Mouse (Mus musculus): ENCODE data around the gene Pced1a. TPM values are rescaled to one million over a fixed set of nuclear protein-coding genes. Genes with fewer than 3 reads are reported as not detected.

The Pced1a gene
- 5.6 and 6.7 TPM in 2 replicates for polyA plus RNA-seq (2012; rRNA removed)
- 2.1 and 3.3 TPM in 2 replicates for polyA plus RNA-seq (2014; fragmentation: Nextera tagmentation; extraction: Ambion mirVana)

- Histone ChIP-seq H3K9me3 (ENCODE audit: control insufficient read depth, low read length) (no peaks in the 10 kb centered on the region), H3K4me3 (ENCODE audit: insufficient read depth in 1 of 2, low read depth in 2 of 2, low read length in 2 of 2) (peak within 1 kb of the TSS; percentile 73 to 81), H3K9ac (replicated peaks) (peak within 1 kb of the TSS; percentile 91), H3K4me2 (ENCODE audit: low read depth) (peak within 1 kb of the TSS; percentile 99), H3K36me3 (replicated peaks; ENCODE audit: control insufficient read depth, insufficient read depth, low read depth) (no peaks in the 10 kb centered on the region), H3K27me3 (ENCODE audit: control insufficient read depth, insufficient read depth, low read length) (no peaks in the 10 kb centered on the region), H3K4me1 (replicated peaks; ENCODE audit: control insufficient read depth in 2 of 2, insufficient read depth in 2 of 2, low read length in 1 of 2) (peaks cover 10 to 14% of the 10 kb centered on the region in 2 experiments), H3K27ac (peak within 1 kb of the TSS; percentile 53)
- DNase-seq (ENCODE audit: low read depth in 3 of 3, low spot score in 3 of 3), result peak; percentile 75 to 84 (median 75)
- WGBS (ENCODE audit: insufficient replicate concordance), result under 1% methylated on average over 58 of the region's 58 CpGs
- peak; percentile 89 for TF ChIP-seq CTCF (IDR thresholded peaks at IDR 0.05; ENCODE audit: low read depth)
- no peak for TF ChIP-seq EP300 (IDR thresholded peaks at IDR 0.05; ENCODE audit: low read depth)
- ATAC-seq (ENCODE audit: insufficient read depth), result peak; percentile 95
Observed at GRCm38 (mm10) chr2:130424126-130424853, at the start of gene Pced1a, which contains the start of gene Vps16. Gene Pced1a (minus strand): TSS chr2:130424701. Gene Vps16 (plus strand): TSS chr2:130424339.

DNA sequence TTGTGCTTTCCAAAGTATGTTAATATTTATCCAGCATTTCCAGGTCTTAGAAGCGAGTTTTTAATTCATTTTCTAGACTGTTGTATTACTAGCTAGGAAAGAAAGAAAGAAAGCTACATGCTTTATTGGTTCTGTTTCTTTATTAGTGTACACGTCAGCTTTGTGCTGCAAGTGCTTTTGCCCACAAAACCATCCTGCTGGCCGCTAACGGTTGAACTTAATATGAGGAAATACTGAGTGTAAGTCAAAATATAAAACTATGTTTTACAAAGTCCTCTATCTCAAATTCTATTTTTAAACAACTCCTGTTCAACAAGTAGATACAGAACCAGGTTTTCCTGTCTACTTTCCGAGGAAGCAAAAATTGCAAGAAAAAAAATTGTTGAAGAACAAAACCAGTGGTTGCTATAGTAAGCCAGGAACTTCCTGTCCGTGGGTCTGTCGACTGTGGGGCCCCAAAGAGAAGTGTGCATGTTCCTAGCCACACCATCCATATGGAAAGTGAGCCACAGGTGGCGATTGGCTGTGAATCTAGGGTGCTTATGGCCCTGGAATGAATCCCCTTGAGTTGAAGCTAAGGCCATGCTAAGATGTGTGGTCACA lies 48.5 kb upstream of the Pced1a start:
- H3K4me2 ChIP-seq (ENCODE audit: low read depth), result peak overlapping the region; percentile 6; the same call in 1 of the 2 replicates
- H3K9ac ChIP-seq (replicated peaks), result no peak overlapping the region
- H3K4me1 ChIP-seq (replicated peaks; ENCODE audit: control insufficient read depth in 2 of 2, insufficient read depth in 2 of 2, low read length in 1 of 2), result peaks cover 15 to 17% of the 10 kb centered on the region in 2 experiments
- no peak overlapping the region for H3K27ac ChIP-seq
- no peak for DNase-seq (ENCODE audit: low read depth in 3 of 3, low spot score in 3 of 3)
- no peak for ATAC-seq (ENCODE audit: insufficient read depth)
- TF ChIP-seq EP300 (IDR thresholded peaks at IDR 0.05; ENCODE audit: low read depth), result no peak
- TF ChIP-seq CTCF (IDR thresholded peaks at IDR 0.05; ENCODE audit: low read depth), result no peak
- no peaks in the 10 kb centered on the region for H3K36me3 ChIP-seq (replicated peaks; ENCODE audit: control insufficient read depth, insufficient read depth, low read depth)
- no peaks in the 10 kb centered on the region for H3K27me3 ChIP-seq (ENCODE audit: control insufficient read depth, insufficient read depth, low read length)
- H3K4me3 ChIP-seq (ENCODE audit: insufficient read depth in 1 of 2, low read depth in 2 of 2, low read length in 2 of 2), result no peak overlapping the region
- WGBS (ENCODE audit: insufficient replicate concordance), result 17% methylated on average over 8 of the region's 8 CpGs
- H3K9me3 ChIP-seq (ENCODE audit: control insufficient read depth, low read length), result no peaks in the 10 kb centered on the region

DNA sequence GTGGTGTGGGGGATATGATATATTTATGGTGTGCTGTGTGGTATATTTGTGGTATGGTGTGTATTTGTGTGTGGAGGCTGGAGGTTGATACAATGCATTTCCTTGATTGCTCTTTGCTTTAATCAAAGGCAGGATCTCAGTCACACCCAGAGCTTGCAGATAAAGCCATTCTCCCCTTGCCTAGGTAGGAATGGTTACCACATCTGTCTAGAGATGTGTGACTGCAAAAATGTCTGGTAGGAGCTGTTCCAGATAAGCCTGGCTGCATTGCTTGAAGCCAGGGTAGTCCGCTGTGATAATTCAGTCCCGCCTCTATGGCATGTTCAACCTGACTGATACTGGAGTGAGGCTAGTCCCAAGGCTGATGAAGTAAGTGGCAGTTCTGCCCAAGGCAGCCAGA lies 45.4 kb upstream of the Pced1a start:
- Histone ChIP-seq H3K4me3 (ENCODE audit: insufficient read depth in 1 of 2, low read depth in 2 of 2, low read length in 2 of 2) (no peak overlapping the region), H3K4me1 (replicated peaks; ENCODE audit: control insufficient read depth in 2 of 2, insufficient read depth in 2 of 2, low read length in 1 of 2) (peaks cover 29 to 34% of the 10 kb centered on the region in 2 experiments), H3K36me3 (replicated peaks; ENCODE audit: control insufficient read depth, insufficient read depth, low read depth) (no peaks in the 10 kb centered on the region), H3K4me2 (ENCODE audit: low read depth) (no peak overlapping the region; the same call in 1 of the 2 replicates), H3K27ac (no peak overlapping the region), H3K9ac (replicated peaks) (no peak overlapping the region), H3K9me3 (ENCODE audit: control insufficient read depth, low read length) (no peaks in the 10 kb centered on the region), H3K27me3 (ENCODE audit: control insufficient read depth, insufficient read depth, low read length) (no peaks in the 10 kb centered on the region)
- WGBS (ENCODE audit: insufficient replicate concordance), result 14% methylated on average over 2 of the region's 2 CpGs
- no peak for TF ChIP-seq CTCF (IDR thresholded peaks at IDR 0.05; ENCODE audit: low read depth)
- peak; percentile 82 for TF ChIP-seq EP300 (IDR thresholded peaks at IDR 0.05; ENCODE audit: low read depth)
- ATAC-seq (ENCODE audit: insufficient read depth), result peak; percentile 97
- DNase-seq (ENCODE audit: low read depth in 3 of 3, low spot score in 3 of 3), result peak; percentile 53 to 69 (median 65)

DNA sequence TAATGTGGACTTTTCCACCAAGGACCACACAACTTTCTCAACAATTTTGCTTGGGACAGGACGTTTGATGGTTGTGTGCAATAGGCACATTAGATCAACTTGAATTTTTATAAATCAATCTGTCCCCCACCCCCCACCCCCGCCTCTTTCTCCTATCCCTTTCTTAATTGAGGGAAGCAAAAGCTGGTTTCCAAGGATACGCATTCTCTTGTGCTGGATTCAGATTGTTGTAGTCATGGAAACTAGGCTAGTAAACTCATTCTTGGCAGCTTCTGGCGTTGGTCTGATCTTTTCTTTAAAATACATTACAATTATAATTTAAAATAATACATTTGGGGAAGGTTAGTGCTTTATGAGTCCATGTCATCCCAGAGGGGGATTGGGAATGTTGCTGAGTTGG lies 44.9 kb upstream of the Pced1a start:
- no peak overlapping the region for H3K27ac ChIP-seq
- no peak overlapping the region for H3K4me3 ChIP-seq (ENCODE audit: insufficient read depth in 1 of 2, low read depth in 2 of 2, low read length in 2 of 2)
- 61% methylated on average over 4 of the region's 4 CpGs for WGBS (ENCODE audit: insufficient replicate concordance)
- peaks cover 29 to 34% of the 10 kb centered on the region in 2 experiments for H3K4me1 ChIP-seq (replicated peaks; ENCODE audit: control insufficient read depth in 2 of 2, insufficient read depth in 2 of 2, low read length in 1 of 2)
- no peaks in the 10 kb centered on the region for H3K36me3 ChIP-seq (replicated peaks; ENCODE audit: control insufficient read depth, insufficient read depth, low read depth)
- H3K9me3 ChIP-seq (ENCODE audit: control insufficient read depth, low read length), result no peaks in the 10 kb centered on the region
- TF ChIP-seq EP300 (IDR thresholded peaks at IDR 0.05; ENCODE audit: low read depth) (no peak), CTCF (IDR thresholded peaks at IDR 0.05; ENCODE audit: low read depth) (no peak)
- no peak for ATAC-seq (ENCODE audit: insufficient read depth)
- H3K9ac ChIP-seq (replicated peaks), result no peak overlapping the region
- no peaks in the 10 kb centered on the region for H3K27me3 ChIP-seq (ENCODE audit: control insufficient read depth, insufficient read depth, low read length)
- DNase-seq (ENCODE audit: low read depth in 3 of 3, low spot score in 3 of 3), result no peak
- H3K4me2 ChIP-seq (ENCODE audit: low read depth), result no peak overlapping the region

DNA sequence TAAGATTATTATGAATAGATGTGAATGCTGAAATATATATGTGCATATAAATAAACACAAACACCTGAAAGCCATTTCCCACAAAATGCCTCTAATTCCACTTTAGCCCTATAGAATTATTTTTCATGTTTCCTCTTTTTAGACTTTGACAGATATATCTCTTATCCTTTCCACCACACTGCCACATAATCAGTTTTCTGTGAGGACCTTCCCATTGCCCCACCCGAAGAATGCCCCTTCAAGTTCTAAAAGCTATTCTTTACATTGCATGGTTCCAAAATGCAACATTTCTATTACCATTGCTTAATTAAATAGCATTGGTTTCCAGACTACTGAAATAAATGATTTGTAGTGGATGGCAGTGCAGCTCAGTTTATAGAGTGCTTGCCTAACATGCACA lies 41.9 kb upstream of the Pced1a start:
- peaks cover 29 to 32% of the 10 kb centered on the region in 2 experiments for H3K4me1 ChIP-seq (replicated peaks; ENCODE audit: control insufficient read depth in 2 of 2, insufficient read depth in 2 of 2, low read length in 1 of 2)
- peak overlapping the region; percentile 28 for H3K4me2 ChIP-seq (ENCODE audit: low read depth)
- no peaks in the 10 kb centered on the region for H3K36me3 ChIP-seq (replicated peaks; ENCODE audit: control insufficient read depth, insufficient read depth, low read depth)
- no peak overlapping the region for H3K4me3 ChIP-seq (ENCODE audit: insufficient read depth in 1 of 2, low read depth in 2 of 2, low read length in 2 of 2)
- DNase-seq (ENCODE audit: low read depth in 3 of 3, low spot score in 3 of 3) (no peak), ATAC-seq (ENCODE audit: insufficient read depth) (no peak)
- no peak overlapping the region for H3K9ac ChIP-seq (replicated peaks)
- H3K27me3 ChIP-seq (ENCODE audit: control insufficient read depth, insufficient read depth, low read length), result no peaks in the 10 kb centered on the region
- H3K9me3 ChIP-seq (ENCODE audit: control insufficient read depth, low read length), result no peaks in the 10 kb centered on the region
- no peak overlapping the region for H3K27ac ChIP-seq
- no peak for TF ChIP-seq CTCF (IDR thresholded peaks at IDR 0.05; ENCODE audit: low read depth)
- no peak for TF ChIP-seq EP300 (IDR thresholded peaks at IDR 0.05; ENCODE audit: low read depth)
- WGBS (ENCODE audit: insufficient replicate concordance), result 18% methylated on average over 1 of the region's 1 CpGs
